Mouse (Mus musculus) CD4-positive helper T cell, adult 2 months (primary cell): ENCODE data around the gene Coro1b.
A peak's percentile ranks its signal among the peaks of the same experiment; 100 is the strongest.

Experiments
- DNase-seq: peaks from one replicate; pipeline ENCODE4 v3.0.0-alpha.2; 2012; ENCODE audit warnings: low read depth, missing footprints, low spot score

Gene Coro1b

GRCm38 (mm10) chr19:4148491-4148806 lies at the start of gene Coro1b:
TSS of gene Coro1b (plus strand) at chr19:4148619.
- DNase-seq = peak; percentile 92

GRCm38 (mm10) chr19:4099056-4099455 lies 49.4 kb upstream of the Coro1b start:
- DNase-seq = peak; percentile 93

DNA sequence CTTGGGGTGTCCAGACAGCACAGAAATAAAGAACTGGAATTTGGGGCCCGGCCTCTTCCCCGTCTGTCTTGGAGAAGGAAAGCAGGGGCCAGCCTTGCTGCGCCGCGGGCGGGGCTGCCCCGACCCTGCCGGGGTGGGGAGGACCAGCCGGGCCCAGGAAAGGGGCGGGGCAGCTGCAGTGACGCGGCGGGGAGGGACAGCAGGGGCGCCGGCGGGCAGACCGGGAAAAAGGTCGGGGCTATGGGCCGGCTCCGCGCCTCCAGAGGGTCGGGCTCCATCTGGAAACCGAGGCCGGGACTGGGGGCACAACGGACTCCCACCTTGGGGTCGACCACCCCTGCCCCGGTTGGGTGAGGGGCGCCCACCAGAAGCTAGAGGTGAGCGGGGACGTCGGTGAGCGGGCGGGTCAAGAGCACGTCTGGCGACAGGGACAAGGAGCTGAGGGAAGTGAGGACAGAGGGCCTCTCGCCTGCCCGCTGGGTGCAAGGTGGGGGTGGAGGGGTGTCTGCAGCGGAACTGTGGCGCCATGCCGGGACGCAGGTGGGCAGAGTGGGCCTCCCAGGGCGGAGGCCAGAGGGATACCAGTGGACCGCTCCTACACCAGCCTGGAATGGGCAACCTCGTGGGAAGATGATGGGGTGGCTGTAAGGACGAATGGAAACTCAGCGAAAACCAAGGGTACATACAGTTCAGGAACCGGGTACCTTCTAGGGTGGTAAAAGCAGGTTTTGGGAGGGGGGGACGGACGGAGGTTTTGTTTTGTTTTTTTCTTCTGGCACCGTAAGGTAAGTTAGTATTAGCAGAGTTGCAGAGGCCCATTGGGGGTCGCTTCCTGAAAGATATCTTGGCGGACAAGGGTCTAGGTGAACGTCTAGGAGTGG lies 48.3 kb upstream of the Coro1b start, which contains the start of gene Pitpnm1:
TSS of gene Pitpnm1 (plus strand) at position 162 of the 881 bp plus-strand sequence.
- peak; percentile 82 for DNase-seq

- peak; percentile 72 for DNase-seq
Observed at GRCm38 (mm10) chr19:4100718-4101261, 47.6 kb upstream of the Coro1b start.

GRCm38 (mm10) chr19:4101466-4101865 lies 47.0 kb upstream of the Coro1b start:
- no peak for DNase-seq

DNA sequence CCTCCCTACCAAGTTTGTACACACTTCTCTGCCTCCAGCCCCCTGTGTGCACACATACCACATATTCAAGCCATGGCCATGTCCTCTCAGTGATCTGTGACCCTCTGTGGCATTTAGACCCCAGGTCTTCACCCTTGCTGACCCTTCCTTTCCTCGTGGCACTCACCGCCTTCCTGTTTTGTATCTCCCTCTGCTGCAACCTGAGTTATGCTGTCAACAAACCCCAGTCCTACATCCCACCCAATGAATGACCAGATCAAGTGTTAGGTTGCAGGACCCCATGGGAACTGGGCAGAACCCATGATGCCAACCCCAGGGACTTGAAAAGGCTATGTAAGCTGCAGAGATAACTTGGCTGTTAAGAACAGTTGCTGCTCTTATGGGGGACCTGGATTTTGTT lies 46.4 kb upstream of the Coro1b start:
- DNase-seq = no peak

GRCm38 (mm10) chr19:4102626-4103025 lies 45.8 kb upstream of the Coro1b start:
- DNase-seq = no peak

DNA sequence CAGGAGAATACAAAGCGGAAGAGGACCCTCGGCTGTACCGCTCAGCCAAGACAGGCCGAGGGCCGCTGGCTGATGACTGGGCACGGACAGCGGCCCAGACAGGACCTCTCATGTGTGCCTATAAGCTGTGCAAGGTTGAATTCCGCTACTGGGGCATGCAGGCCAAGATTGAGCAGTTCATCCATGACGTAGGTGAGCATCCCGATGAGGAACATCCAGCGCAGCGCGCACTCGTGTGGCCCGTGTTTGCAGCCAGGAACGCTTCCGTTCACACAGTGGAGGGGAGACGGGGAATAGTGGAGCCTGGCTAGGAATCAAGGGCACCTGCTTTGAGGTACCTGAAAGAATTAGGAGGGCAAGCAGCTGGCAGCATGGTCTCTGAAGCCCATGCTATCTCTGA lies 45.1 kb upstream of the Coro1b start:
- DNase-seq = no peak

DNA sequence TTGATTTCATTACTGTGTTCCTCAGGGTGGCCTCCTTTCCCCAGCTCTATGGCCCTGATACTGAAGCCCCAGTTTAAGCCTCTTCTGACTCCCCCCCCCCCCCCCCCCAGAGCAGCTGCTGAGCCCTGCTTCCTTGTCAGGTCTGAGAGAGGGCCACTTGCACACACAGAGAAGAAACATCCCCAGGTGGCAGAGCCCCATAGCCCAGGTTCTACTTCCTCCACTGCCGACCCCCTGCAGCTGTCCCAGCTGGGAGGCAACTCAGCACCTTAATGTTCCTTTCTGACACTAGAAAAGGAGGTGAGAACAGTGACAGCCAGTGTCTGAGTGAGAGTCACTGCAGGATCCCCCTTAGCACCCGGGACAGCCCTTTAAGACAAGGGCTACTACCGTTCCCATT lies 44.6 kb upstream of the Coro1b start:
- no peak for DNase-seq

DNA sequence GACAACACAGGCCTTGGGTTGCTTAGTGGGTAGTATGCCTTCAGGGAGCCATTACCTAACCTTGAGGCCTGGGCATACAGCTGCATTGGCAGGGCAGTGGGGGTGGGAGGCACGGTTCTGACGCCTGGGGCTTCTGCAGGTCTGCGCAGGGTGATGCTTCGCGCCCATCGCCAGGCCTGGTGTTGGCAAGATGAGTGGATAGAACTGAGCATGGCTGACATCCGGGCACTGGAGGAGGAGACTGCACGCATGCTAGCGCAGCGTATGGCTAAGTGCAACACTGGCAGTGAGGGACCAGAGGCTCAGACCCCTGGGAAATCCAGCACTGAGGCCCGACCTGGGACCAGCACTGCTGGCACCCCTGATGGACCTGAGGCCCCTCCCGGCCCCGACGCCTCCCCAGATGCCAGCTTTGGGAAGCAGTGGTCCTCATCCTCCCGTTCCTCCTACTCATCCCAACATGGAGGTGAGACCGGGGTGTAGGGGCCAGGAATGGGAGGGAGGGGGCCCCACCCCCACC lies 43.7 kb upstream of the Coro1b start:
- no peak for DNase-seq

- DNase-seq = no peak
Observed at GRCm38 (mm10) chr19:4106654-4107053, 41.8 kb upstream of the Coro1b start.

DNA sequence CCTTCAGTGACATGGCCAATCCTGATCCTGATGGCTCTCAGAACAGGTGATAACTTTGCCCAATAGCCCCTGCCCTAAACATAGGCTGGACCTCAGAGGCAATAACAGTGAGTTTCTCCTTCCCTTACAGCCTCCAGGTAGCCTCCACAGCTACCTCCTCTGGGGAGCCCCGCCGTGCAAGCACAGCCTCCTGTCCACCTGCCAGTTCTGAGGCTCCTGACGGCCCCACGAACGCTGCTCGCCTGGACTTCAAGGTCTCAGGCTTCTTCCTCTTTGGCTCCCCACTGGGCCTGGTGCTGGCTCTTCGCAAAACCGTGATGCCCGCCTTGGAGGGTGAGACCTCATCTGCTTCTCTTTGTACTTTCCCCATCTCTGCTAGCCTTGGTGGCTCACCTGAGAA lies 39.9 kb upstream of the Coro1b start:
- no peak for DNase-seq

DNA sequence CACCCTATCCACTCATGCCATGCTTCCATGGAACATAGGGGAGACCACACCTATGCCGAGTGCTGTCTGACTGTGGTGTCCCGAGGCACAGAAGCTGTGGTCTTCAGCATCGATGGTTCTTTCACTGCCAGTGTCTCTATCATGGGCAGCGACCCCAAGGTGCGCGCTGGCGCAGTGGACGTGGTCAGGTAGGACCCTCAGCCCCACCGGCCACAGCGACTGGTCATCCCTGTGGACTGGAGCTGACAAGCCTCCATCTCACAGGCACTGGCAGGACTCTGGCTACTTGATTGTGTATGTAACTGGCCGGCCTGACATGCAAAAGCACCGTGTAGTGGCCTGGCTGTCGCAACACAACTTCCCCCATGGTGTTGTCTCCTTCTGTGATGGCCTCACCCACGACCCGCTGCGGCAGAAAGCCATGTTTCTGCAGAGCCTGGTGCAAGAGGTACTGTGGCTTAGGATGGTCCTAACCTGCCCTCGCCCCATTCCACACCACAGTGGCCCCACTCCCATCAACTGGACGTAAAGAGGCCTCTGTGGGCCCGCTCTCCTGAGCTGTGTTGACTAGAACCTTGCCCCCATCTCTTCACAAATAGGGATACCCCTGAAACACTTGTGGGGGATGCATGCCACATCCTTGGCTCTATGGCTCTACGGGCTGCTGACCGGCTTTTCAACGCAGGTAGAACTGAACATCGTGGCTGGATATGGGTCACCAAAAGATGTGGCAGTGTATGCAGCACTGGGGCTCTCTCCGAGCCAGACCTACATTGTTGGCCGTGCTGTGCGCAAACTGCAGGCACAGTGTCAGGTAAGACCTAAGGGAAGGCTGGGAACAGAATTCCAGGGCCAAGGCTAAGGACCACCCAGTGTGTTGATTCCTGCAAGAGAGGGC lies 36.1 kb upstream of the Coro1b start:
- DNase-seq = no peak

GRCm38 (mm10) chr19:4113186-4113805 lies 35.1 kb upstream of the Coro1b start:
- peak; percentile 38 for DNase-seq

DNA sequence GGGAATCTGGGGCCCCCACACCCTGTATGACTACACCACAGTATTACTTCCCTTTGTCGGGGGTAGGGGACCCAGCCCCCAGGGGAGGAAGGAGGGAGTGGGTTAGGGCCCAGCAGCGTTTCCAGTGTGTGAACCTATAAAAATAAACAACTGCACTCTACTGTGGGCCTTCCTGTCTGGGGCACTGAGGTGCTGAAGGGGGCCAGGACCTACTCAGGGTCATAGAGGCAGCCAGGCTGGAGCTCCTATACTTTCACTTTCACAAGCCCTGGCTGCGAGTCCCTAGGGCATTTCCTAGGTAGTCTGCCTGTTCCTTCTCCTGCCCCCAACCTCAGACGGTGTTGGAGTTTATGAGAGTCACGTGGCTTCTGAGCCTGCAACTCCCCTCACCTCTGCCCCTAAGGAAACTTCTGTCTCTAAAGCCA lies 34.6 kb upstream of the Coro1b start:
- DNase-seq = peak; percentile 81

GRCm38 (mm10) chr19:4114551-4114950 lies 33.9 kb upstream of the Coro1b start:
- DNase-seq = no peak

DNA sequence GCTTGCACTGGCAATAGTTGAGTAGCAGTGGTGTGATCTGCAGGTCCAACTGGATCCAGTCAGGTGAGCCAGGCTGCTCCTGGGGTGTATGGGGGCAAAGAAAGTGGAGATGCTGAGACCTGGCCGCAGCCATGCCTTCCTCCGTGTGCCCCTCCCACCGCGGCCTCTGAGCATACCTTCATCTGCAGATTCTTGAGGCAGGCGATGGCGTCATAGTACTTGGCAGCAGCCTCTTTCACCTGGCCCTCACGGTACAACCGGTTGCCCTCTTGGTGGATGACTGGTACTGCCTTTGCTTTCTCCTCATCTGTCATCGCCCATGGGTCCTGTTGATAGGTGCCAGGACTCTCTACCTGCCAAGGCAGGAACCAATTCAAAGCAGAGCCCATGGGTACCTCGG lies 33.3 kb upstream of the Coro1b start:
- no peak for DNase-seq

- no peak for DNase-seq
Observed at GRCm38 (mm10) chr19:4115816-4116215, 32.6 kb upstream of the Coro1b start.

- peak; percentile 62 for DNase-seq
Observed at GRCm38 (mm10) chr19:4117006-4117405, 31.4 kb upstream of the Coro1b start.

DNA sequence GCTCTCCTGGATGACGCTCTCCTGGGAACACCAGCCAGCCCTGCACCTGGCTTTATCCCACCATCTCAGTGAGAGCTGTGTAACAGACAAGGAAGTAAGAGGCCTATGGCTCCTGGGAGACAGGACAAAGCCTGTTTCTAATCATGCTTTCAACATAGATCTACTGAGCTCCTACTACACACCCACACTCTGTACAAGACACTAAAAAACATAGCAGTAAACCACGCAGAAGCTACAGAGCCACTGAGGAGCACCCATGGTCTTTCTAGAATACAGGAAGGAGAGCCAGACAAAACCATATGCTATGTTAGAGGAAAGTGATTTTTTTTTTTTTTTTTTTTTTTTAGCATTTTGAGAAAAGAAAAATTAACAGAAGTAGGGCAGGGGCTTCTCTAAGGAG lies 30.1 kb upstream of the Coro1b start:
- DNase-seq = no peak

DNA sequence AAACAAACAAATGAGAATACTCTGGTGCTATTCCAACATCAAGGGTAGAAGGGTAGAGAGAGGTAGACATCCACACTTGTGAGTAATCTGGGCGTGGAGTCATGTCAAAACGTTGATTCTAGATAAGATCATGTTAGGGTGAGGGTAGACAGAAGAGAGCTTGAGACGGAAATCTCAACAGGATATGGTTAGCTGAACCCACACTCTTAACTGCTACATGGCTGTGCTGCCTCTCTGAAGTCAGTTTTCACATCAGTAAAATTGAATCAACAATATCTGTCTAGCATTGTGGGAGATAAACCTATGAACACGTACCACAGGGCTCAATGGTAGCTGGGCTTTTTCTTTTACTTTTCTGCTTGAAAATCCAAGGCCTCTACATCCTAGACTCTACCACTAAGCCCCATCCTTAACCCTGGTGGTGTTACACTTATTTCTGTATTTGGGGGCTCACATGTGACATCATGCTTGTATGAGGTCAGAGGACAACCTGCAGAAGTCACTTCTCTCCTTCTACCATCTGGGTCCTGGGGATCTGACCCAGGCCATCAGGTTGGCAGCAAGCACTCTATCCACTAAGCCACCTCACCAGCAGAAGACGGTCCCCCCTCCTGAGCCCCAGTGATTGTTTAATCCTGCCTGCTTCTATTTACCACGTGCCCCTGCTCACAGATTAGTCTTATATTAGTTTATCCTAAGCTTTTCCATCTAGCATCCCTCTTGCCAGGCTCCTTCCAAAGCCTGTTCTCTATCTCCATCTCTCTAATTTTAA lies 28.5 kb upstream of the Coro1b start:
- DNase-seq = peak; percentile 94
